Mouse (Mus musculus): Measurements from ENCODE around the gene Atrnl1. TPM values are rescaled to one million over a fixed set of nuclear protein-coding genes. Genes with fewer than 3 reads are reported as not detected.
A peak's percentile ranks its signal among the peaks of the same experiment; 100 is the strongest.

The Atrnl1 gene
- polyA plus RNA-seq, 1 experiment from 2014 or later = 11.6 TPM

DNA sequence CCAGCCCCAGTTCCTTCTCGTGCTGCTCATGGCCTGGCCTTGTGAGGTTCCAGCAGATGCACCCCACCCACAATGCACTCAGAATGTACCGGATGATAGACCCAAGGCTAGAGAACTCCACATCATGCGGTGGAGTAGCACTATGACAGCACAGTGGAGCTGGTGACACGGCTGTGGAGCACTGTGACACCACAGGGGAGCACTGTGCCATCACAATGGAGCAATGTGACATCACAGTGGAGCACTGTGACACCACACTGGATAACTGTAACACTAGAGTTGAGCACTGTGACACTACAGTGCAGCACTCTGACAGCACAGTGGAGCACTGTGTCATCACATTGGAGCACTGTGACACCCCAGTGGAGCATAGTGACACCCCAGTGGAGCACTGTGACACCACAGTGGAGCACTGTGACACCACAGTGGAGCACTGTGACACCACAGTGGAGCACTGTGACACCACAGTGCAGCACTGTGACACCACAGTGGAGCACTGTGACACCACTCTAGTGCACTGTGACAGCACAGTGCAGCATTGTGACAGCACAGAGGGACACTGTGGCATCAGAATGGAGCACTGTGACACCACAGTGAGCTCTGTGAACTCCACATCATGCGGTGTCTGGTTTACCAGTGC lies 502.4 kb downstream of the Atrnl1 start:
- Histone ChIP-seq H3K27ac (replicated peaks; ENCODE audit: low read depth, low read length) (no peak overlapping the region), H3K36me3 (ENCODE audit: control insufficient read depth, insufficient read depth, low read length) (no peaks in the 10 kb centered on the region), H3K4me1 (ENCODE audit: control insufficient read depth, insufficient read depth, low read length) (0 out of 2 replicates have a peak, but pooled peaks cover 3% of the 10 kb centered on the region), H3K9ac (replicated peaks; ENCODE audit: low read length) (no peak overlapping the region), H3K9me3 (ENCODE audit: control insufficient read depth, low read length) (no peaks in the 10 kb centered on the region), H3K27me3 (ENCODE audit: control insufficient read depth, insufficient read depth, low read length) (no peaks in the 10 kb centered on the region), H3K4me3 (replicated peaks; ENCODE audit: low read depth, low read length) (no peak overlapping the region), H3K4me2 (ENCODE audit: low read length) (no peak overlapping the region)
- ATAC-seq (ENCODE audit: low FRiP score, low TSS enrichment) (peak; percentile 95), DNase-seq (no peak)
- 78% methylated on average over 5 of the region's 5 CpGs for WGBS

DNA sequence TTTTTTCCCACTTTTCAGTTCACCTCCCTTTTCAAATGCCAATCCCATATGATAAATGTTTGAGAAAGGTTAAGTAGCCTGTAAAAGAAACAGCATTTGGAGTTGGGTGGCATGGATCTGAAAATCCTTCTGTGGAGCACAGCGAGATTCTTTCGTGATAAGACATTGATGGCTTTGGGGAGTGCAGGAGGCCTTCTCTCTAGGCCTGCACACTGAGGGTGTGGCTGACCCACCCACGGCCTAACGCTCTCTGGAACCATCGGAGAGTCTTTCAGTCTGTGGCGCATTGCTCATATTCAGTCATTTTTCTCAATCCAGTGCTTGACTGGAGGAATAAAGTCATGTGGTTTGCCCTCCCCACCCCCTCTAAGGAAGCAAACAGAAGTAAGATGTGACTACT lies 506.8 kb downstream of the Atrnl1 start:
- no peak overlapping the region for H3K9ac ChIP-seq (replicated peaks; ENCODE audit: low read length)
- DNase-seq = no peak
- no peak for ATAC-seq (ENCODE audit: low FRiP score, low TSS enrichment)
- no peak overlapping the region for H3K4me2 ChIP-seq (ENCODE audit: low read length)
- H3K9me3 ChIP-seq (ENCODE audit: control insufficient read depth, low read length) = no peaks in the 10 kb centered on the region
- WGBS = 95% methylated on average over 6 of the region's 6 CpGs
- H3K4me1 ChIP-seq (ENCODE audit: control insufficient read depth, insufficient read depth, low read length) = 0 out of 2 replicates have a peak, but pooled peaks cover 1% of the 10 kb centered on the region
- no peaks in the 10 kb centered on the region for H3K27me3 ChIP-seq (ENCODE audit: control insufficient read depth, insufficient read depth, low read length)
- H3K36me3 ChIP-seq (ENCODE audit: control insufficient read depth, insufficient read depth, low read length) = no peaks in the 10 kb centered on the region
- no peak overlapping the region for H3K4me3 ChIP-seq (replicated peaks; ENCODE audit: low read depth, low read length)
- H3K27ac ChIP-seq (replicated peaks; ENCODE audit: low read depth, low read length) = no peak overlapping the region

DNA sequence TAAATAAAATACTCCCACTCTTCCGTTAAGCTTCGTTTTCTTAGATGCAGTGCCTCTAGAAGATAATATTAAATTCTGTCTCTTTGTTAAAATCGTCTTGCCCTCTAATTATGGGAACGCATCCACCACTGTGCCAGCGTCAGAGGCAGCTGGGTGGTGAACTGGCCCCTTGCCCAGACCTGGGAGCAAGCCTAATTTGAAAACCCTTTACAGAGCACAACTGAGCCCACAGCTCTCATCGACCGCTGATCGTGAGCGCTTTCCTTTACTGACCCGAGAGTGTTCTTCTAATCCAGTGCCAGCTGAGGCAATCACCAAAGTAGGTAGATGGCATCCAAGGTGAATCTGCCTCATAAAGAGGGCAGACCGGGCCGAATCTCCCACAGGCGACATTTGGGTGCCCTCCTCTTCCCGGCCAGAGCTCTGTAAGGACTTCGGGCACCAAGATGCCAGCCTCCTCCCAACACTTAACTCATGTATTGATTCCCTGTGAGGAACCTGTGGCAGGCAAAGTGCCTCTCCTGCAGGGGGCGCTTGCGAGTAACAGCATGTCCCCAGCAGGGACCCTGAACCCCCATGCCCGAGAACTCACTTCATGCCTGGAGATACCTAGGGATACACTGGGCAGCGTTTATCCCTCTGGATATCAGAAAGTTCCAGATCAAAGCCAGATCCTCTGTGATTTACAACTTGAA lies 507.5 kb downstream of the Atrnl1 start:
- H3K36me3 ChIP-seq (ENCODE audit: control insufficient read depth, insufficient read depth, low read length) = no peaks in the 10 kb centered on the region
- no peak overlapping the region for H3K9ac ChIP-seq (replicated peaks; ENCODE audit: low read length)
- 82% methylated on average over 19 of the region's 19 CpGs for WGBS
- ATAC-seq (ENCODE audit: low FRiP score, low TSS enrichment) = no peak
- H3K4me2 ChIP-seq (ENCODE audit: low read length) = no peak overlapping the region
- no peaks in the 10 kb centered on the region for H3K27me3 ChIP-seq (ENCODE audit: control insufficient read depth, insufficient read depth, low read length)
- DNase-seq = peak; percentile 66
- H3K4me1 ChIP-seq (ENCODE audit: control insufficient read depth, insufficient read depth, low read length) = no peaks in the 10 kb centered on the region
- H3K9me3 ChIP-seq (ENCODE audit: control insufficient read depth, low read length) = no peaks in the 10 kb centered on the region
- H3K27ac ChIP-seq (replicated peaks; ENCODE audit: low read depth, low read length) = no peak overlapping the region
- no peak overlapping the region for H3K4me3 ChIP-seq (replicated peaks; ENCODE audit: low read depth, low read length)

- Histone ChIP-seq H3K27ac (replicated peaks; ENCODE audit: low read depth, low read length) (no peak overlapping the region), H3K9ac (replicated peaks; ENCODE audit: low read length) (no peak overlapping the region), H3K27me3 (ENCODE audit: control insufficient read depth, insufficient read depth, low read length) (no peaks in the 10 kb centered on the region), H3K9me3 (ENCODE audit: control insufficient read depth, low read length) (no peaks in the 10 kb centered on the region), H3K4me3 (replicated peaks; ENCODE audit: low read depth, low read length) (no peak overlapping the region), H3K4me2 (ENCODE audit: low read length) (no peak overlapping the region), H3K36me3 (ENCODE audit: control insufficient read depth, insufficient read depth, low read length) (no peaks in the 10 kb centered on the region), H3K4me1 (ENCODE audit: control insufficient read depth, insufficient read depth, low read length) (no peaks in the 10 kb centered on the region)
- ATAC-seq (ENCODE audit: low FRiP score, low TSS enrichment) (no peak), DNase-seq (no peak)
- 94% methylated on average over 11 of the region's 11 CpGs for WGBS
These were observed 508.0 kb downstream of the Atrnl1 start for GRCm38 (mm10) chr19:58118864-58119263.

- no peak overlapping the region for H3K9ac ChIP-seq (replicated peaks; ENCODE audit: low read length)
- H3K4me3 ChIP-seq (replicated peaks; ENCODE audit: low read depth, low read length) = no peak overlapping the region
- ATAC-seq (ENCODE audit: low FRiP score, low TSS enrichment) = no peak
- H3K9me3 ChIP-seq (ENCODE audit: control insufficient read depth, low read length) = no peaks in the 10 kb centered on the region
- H3K4me1 ChIP-seq (ENCODE audit: control insufficient read depth, insufficient read depth, low read length) = no peaks in the 10 kb centered on the region
- H3K4me2 ChIP-seq (ENCODE audit: low read length) = no peak overlapping the region
- H3K27ac ChIP-seq (replicated peaks; ENCODE audit: low read depth, low read length) = no peak overlapping the region
- H3K36me3 ChIP-seq (ENCODE audit: control insufficient read depth, insufficient read depth, low read length) = no peaks in the 10 kb centered on the region
- 85% methylated on average over 13 of the region's 13 CpGs for WGBS
- DNase-seq = no peak
- no peaks in the 10 kb centered on the region for H3K27me3 ChIP-seq (ENCODE audit: control insufficient read depth, insufficient read depth, low read length)
These were observed 508.9 kb downstream of the Atrnl1 start for GRCm38 (mm10) chr19:58119681-58120173.

DNA sequence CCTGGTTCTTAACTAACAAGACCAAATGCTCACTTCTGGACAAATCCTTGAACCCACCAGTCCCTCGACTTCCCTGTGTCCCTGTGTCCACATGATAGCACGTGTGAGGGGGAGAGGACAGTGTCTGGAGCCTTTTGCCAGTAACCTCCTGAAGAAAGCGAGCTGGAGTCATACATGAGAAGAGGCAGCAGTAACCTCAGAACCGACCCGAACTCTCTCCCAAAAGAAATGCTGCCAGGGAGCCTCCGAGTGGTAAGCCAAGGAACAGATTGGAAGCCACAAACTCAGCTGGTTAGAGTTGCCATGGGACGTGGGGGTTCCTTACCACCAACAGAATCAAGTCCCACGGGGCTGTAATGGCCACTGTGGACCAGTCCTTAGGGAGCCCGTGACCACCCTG lies 509.8 kb downstream of the Atrnl1 start:
- H3K27ac ChIP-seq (replicated peaks; ENCODE audit: low read depth, low read length) = no peak overlapping the region
- H3K27me3 ChIP-seq (ENCODE audit: control insufficient read depth, insufficient read depth, low read length) = no peaks in the 10 kb centered on the region
- no peak overlapping the region for H3K4me3 ChIP-seq (replicated peaks; ENCODE audit: low read depth, low read length)
- DNase-seq (no peak), ATAC-seq (ENCODE audit: low FRiP score, low TSS enrichment) (no peak)
- WGBS = 93% methylated on average over 9 of the region's 9 CpGs
- no peak overlapping the region for H3K4me2 ChIP-seq (ENCODE audit: low read length)
- no peak overlapping the region for H3K9ac ChIP-seq (replicated peaks; ENCODE audit: low read length)
- H3K36me3 ChIP-seq (ENCODE audit: control insufficient read depth, insufficient read depth, low read length) = no peaks in the 10 kb centered on the region
- no peaks in the 10 kb centered on the region for H3K9me3 ChIP-seq (ENCODE audit: control insufficient read depth, low read length)
- no peaks in the 10 kb centered on the region for H3K4me1 ChIP-seq (ENCODE audit: control insufficient read depth, insufficient read depth, low read length)

DNA sequence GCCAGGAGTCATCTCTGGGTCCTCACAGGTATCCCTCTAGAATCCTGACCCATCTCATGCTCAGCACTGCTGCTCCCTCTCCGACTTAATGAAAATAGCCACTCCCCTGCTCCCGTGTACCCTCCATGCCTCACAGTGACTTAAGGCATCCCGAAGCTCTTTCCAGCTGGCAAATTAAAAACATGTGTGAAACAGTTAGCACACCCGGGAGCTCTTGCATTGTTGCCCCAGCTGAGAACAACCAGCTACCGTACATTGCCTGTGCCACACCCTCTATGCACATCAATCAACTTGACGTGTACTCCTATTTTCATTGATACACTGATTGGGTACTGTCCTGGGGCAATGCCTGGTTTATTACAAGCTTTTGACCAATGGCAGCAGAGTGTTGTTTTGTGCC lies 510.8 kb downstream of the Atrnl1 start:
- DNase-seq (no peak), ATAC-seq (ENCODE audit: low FRiP score, low TSS enrichment) (no peak)
- Histone ChIP-seq H3K36me3 (ENCODE audit: control insufficient read depth, insufficient read depth, low read length) (no peaks in the 10 kb centered on the region), H3K4me1 (ENCODE audit: control insufficient read depth, insufficient read depth, low read length) (no peaks in the 10 kb centered on the region), H3K4me2 (ENCODE audit: low read length) (no peak overlapping the region), H3K27me3 (ENCODE audit: control insufficient read depth, insufficient read depth, low read length) (no peaks in the 10 kb centered on the region), H3K9me3 (ENCODE audit: control insufficient read depth, low read length) (no peaks in the 10 kb centered on the region), H3K9ac (replicated peaks; ENCODE audit: low read length) (no peak overlapping the region), H3K27ac (replicated peaks; ENCODE audit: low read depth, low read length) (no peak overlapping the region), H3K4me3 (replicated peaks; ENCODE audit: low read depth, low read length) (no peak overlapping the region)
- 77% methylated on average over 6 of the region's 6 CpGs for WGBS

- Histone ChIP-seq H3K9ac (replicated peaks; ENCODE audit: low read length) (no peak overlapping the region), H3K9me3 (ENCODE audit: control insufficient read depth, low read length) (no peaks in the 10 kb centered on the region), H3K27me3 (ENCODE audit: control insufficient read depth, insufficient read depth, low read length) (no peaks in the 10 kb centered on the region), H3K4me2 (ENCODE audit: low read length) (no peak overlapping the region), H3K4me1 (ENCODE audit: control insufficient read depth, insufficient read depth, low read length) (no peaks in the 10 kb centered on the region), H3K4me3 (replicated peaks; ENCODE audit: low read depth, low read length) (no peak overlapping the region), H3K27ac (replicated peaks; ENCODE audit: low read depth, low read length) (no peak overlapping the region), H3K36me3 (ENCODE audit: control insufficient read depth, insufficient read depth, low read length) (no peaks in the 10 kb centered on the region)
- ATAC-seq (ENCODE audit: low FRiP score, low TSS enrichment) = no peak
- WGBS = 92% methylated on average over 3 of the region's 3 CpGs
- no peak for DNase-seq
These were observed 512.8 kb downstream of the Atrnl1 start for GRCm38 (mm10) chr19:58123620-58124019.

GRCm38 (mm10) chr19:58124566-58124965 lies 513.7 kb downstream of the Atrnl1 start:
- 82% methylated on average over 5 of the region's 5 CpGs for WGBS

More at GRCm38 (mm10) chr19:58124566-58124965, 513.7 kb downstream of the Atrnl1 start:
- Histone ChIP-seq H3K27ac (replicated peaks; ENCODE audit: low read depth, low read length) (no peak overlapping the region), H3K36me3 (ENCODE audit: control insufficient read depth, insufficient read depth, low read length) (no peaks in the 10 kb centered on the region), H3K4me2 (ENCODE audit: low read length) (no peak overlapping the region), H3K4me1 (ENCODE audit: control insufficient read depth, insufficient read depth, low read length) (no peaks in the 10 kb centered on the region), H3K4me3 (replicated peaks; ENCODE audit: low read depth, low read length) (no peak overlapping the region), H3K27me3 (ENCODE audit: control insufficient read depth, insufficient read depth, low read length) (no peaks in the 10 kb centered on the region), H3K9ac (replicated peaks; ENCODE audit: low read length) (no peak overlapping the region), H3K9me3 (ENCODE audit: control insufficient read depth, low read length) (no peaks in the 10 kb centered on the region)
- no peak for ATAC-seq (ENCODE audit: low FRiP score, low TSS enrichment)
- DNase-seq = no peak
